In genomic region chr6:148574742-148575453, GRCm38 (mm10) we compare ENCODE assay signal across 8 mouse cellular contexts.
"Had no signal": no experiment of that assay in that cellular context is flagged by ENCODE, and none has a peak within 500 bp of the region (broad histone marks: within the 10 kb centered on the region; RNA-seq: fewer than 3 reads in every experiment).

No protein-coding gene starts in this region.

- H3K27ac ChIP-seq: limb, embryonic 15.5 days; liver, embryonic 12.5 days; lung, embryonic 15.5 days; stomach, postnatal 0 days had no signal

- H3K36me3 ChIP-seq: limb, embryonic 15.5 days; liver, embryonic 12.5 days; lung, embryonic 15.5 days had no signal

- H3K9me3 ChIP-seq: limb, embryonic 15.5 days; liver, embryonic 12.5 days; lung, embryonic 15.5 days had no signal

- DNase-seq: kidney, adult 8-10 months; kidney, postnatal 25 days; thymus, postnatal 4 days had no signal

- H3K4me3 ChIP-seq: limb, embryonic 15.5 days; liver, embryonic 12.5 days; lung, embryonic 15.5 days had no signal

- H3K9ac ChIP-seq: limb, embryonic 15.5 days; liver, embryonic 12.5 days; lung, embryonic 15.5 days had no signal

- H3K4me1 ChIP-seq: limb, embryonic 15.5 days had no signal

- H3K27me3 ChIP-seq: limb, embryonic 15.5 days; liver, embryonic 12.5 days; lung, embryonic 15.5 days had no signal

- H3K4me2 ChIP-seq: limb, embryonic 15.5 days; liver, embryonic 12.5 days; lung, embryonic 15.5 days had no signal

- ATAC-seq: intestine, postnatal 0 days; liver, embryonic 12.5 days had no signal
